Mouse (Mus musculus) hematopoietic multipotent progenitor cell, adult 10-12 weeks (in vitro differentiated cells): ENCODE measurements around the gene Tent4b. TPM values are rescaled to one million over a fixed set of nuclear protein-coding genes. Genes with fewer than 3 reads are reported as not detected.

Experiments
- polyA plus RNA-seq: library from polyadenylated mRNA; stranded (reverse); fragments of >175 nt; gene quantifications from 2 replicates; pipeline ENCODE4 v1.2.3, GENCODE M21; 2012; ENCODE audit warnings: low replicate concordance

The Tent4b gene
- polyA plus RNA-seq = 11.3 and 34.2 TPM in 2 replicates

GRCm38 (mm10) chr8:88198945-88199571 lies at the start of gene Tent4b:
Tent4b (plus strand) TSS chr8:88199213.

GRCm38 (mm10) chr8:88272231-88273050 lies 73.4 kb downstream of the Tent4b start, which contains the start of gene Adcy7:
Adcy7 (plus strand) TSS chr8:88272403.

Other genes with a start within 250 kb of the Tent4b start
- 0.09 TPM in 1 of 2 replicates, not detected in the other for gene Zfp423, start 239.6 kb upstream of the Tent4b start, polyA plus RNA-seq
- 6.2 and 10.5 TPM in 2 replicates for gene Cnep1r1, start 80.4 kb upstream of the Tent4b start, polyA plus RNA-seq
- 6.1 and 7.3 TPM in 2 replicates for gene Heatr3, start 61.4 kb upstream of the Tent4b start, polyA plus RNA-seq
- gene Adcy7, start 73.2 kb downstream of the Tent4b start, polyA plus RNA-seq = 41.3 and 153 TPM in 2 replicates
- 109 and 200 TPM in 2 replicates for gene Brd7, start 163.0 kb downstream of the Tent4b start, polyA plus RNA-seq